In the genomic region with DNA sequence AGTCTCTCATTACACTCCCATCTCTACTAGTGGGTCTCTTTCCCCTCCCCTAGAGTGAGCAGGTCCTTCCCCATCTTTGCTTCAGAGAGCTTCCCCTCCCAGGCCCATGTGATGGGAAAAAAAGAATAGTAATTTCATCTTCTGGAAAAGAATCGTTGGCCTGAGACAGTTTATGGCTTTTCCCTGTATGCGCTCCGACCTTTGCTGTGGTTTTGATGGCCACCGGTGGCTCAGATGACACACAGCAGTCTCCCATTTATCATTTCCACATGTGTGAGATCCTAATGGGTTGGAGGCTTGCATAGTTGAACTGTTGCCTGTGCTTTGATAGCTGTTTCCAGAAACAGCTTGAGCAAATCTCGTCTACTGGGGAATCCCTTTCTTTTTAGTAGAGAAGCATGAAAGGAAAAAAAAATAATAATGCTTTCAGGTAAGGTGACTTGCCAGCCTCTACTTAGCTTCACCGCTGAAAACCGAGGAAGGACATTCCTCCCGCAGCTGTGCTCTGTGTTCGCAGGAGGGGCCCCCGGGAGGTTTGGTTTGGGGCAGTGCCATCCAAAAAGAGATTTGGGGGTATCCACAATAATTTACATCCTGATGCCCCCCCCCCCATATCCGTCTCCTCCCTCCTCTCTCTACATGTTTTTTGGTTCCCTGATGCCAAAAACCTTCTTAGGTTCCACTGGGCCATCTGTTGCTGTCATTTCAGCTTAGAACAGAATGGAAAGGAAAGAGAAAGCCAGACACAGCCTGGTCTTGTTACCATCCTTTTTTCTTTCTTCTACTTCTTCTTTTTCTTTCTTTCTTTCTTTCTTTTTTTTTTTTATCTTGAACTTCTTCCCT, we compare ENCODE assay signal across 12 mouse cellular contexts. TPM values are rescaled to one million over a fixed set of nuclear protein-coding genes. Genes with fewer than 3 reads are reported as not detected.
DNase-seq lines count a peak whose midpoint lies in the region; ATAC-seq and TF ChIP-seq lines count a peak whose summit lies in the region.
"Had no signal": no experiment of that assay in that cellular context is flagged by ENCODE, and none has a peak within 500 bp of the region (broad histone marks: within the 10 kb centered on the region; RNA-seq: fewer than 3 reads in every experiment).

No protein-coding gene starts in this region.

- H3K36me3 ChIP-seq in limb, embryonic 13.5 days = no peaks in the 10 kb centered on the region

- 11% methylated on average over 11 of the region's 11 CpGs for WGBS in limb, embryonic 13.5 days

- no peaks in the 10 kb centered on the region for H3K9me3 ChIP-seq in limb, embryonic 13.5 days

- no peak overlapping the region for H3K9ac ChIP-seq in limb, embryonic 13.5 days

- peaks cover 47% of the 10 kb centered on the region for H3K4me1 ChIP-seq in limb, embryonic 13.5 days

- peak overlapping the region; percentile 36; the same call in 1 of the 2 replicates for H3K27ac ChIP-seq in layer of hippocampus, adult 2 months
- H3K27ac ChIP-seq in limb, embryonic 13.5 days = peak overlapping the region; percentile 79
- H3K27ac ChIP-seq: stomach, postnatal 0 days had no signal

- peak overlapping the region; percentile 72; the same call in 1 of the 2 replicates for H3K4me2 ChIP-seq in limb, embryonic 13.5 days (replicated peaks)

- DNase-seq in cerebellum, postnatal 10 days = peak; percentile 33 to 62
- no peak for DNase-seq in cerebellum, adult 11 months
- DNase-seq in layer of hippocampus, adult 2 months (ENCODE audit: low spot score in 2 of 2) = no peak
- no peak for DNase-seq in layer of hippocampus, adult 9-11 months
- DNase-seq in brain, adult 2 months (ENCODE audit: low read depth, low spot score) = peak; percentile 38
- no peak for DNase-seq in adrenal gland, adult 8-10 months
- DNase-seq: heart, postnatal 4 days had no signal

- ATAC-seq in limb, embryonic 13.5 days (ENCODE audit: low FRiP score, low read depth) = peak; percentile 85
- no peak for ATAC-seq in cerebellum, adult (ENCODE audit: insufficient number of reproducible peaks, low FRiP score, low TSS enrichment)
- ATAC-seq: midbrain, embryonic 16.5 days had no signal

- TF ChIP-seq CTCF in layer of hippocampus, adult 2 months (conservative IDR thresholded peaks at IDR 0.05) = no peak

- no peaks in the 10 kb centered on the region; the same call in 1 of the 2 replicates for H3K27me3 ChIP-seq in limb, embryonic 13.5 days

- no peak overlapping the region for H3K4me3 ChIP-seq in layer of hippocampus, adult 2 months
- H3K4me3 ChIP-seq in limb, embryonic 13.5 days = no peak overlapping the region

RNA-seq across cellular contexts. Expression of a gene that starts 3.6 kb away (rescaled TPM):
- 1 to 10 TPM in 1 of 2 experiments, under 1 TPM in 1; 0.64 to 1.1 TPM for total RNA-seq in layer of hippocampus, adult 2 months (2021)
- polyA plus RNA-seq in limb, embryonic 13.5 days (2015; fragmentation: Nextera tagmentation; extraction: Ambion mirVana) = 2.0 TPM in 2 replicates
- under 1 TPM; 0.12 to 0.17 (median 0.15) TPM for total RNA-seq in adrenal gland, adult 8-10 months (2022)

RNA-seq across cellular contexts. Expression of a gene that starts 13.2 kb away (rescaled TPM):
- 1 to 10 TPM; 3.2 to 3.6 TPM for total RNA-seq in layer of hippocampus, adult 2 months (2021)
- not detected in 2 replicates for polyA plus RNA-seq in limb, embryonic 13.5 days (2015; fragmentation: Nextera tagmentation; extraction: Ambion mirVana)
- total RNA-seq in adrenal gland, adult 8-10 months (2022) = under 1 TPM in 1 of 4 experiments, not detected in 3; 0.59 TPM
- total RNA-seq: heart, postnatal 4 days had no signal
- polyA plus RNA-seq: liver, embryonic 16.5 days; midbrain, embryonic 16.5 days; stomach, postnatal 0 days had no signal

Comparison
In these comparisons a context has a peak if more than half of its experiments do, and no peak if none do; other contexts are left out.
1. DNase-seq: peak in cerebellum, postnatal 10 days (2 of 2) and brain, adult 2 months (single experiment); none in cerebellum, adult 11 months (single experiment), layer of hippocampus, adult 2 months (0 of 2), layer of hippocampus, adult 9-11 months (single experiment) and adrenal gland, adult 8-10 months (single experiment).